Mouse (Mus musculus): Measurements from ENCODE around the gene Lcmt2. TPM values are rescaled to one million over a fixed set of nuclear protein-coding genes. Genes with fewer than 3 reads are reported as not detected.

Lcmt2 gene
- polyA plus RNA-seq (2015; fragmentation: Nextera tagmentation; extraction: Ambion mirVana) = 19.7 and 21.4 TPM in 2 replicates

DNA sequence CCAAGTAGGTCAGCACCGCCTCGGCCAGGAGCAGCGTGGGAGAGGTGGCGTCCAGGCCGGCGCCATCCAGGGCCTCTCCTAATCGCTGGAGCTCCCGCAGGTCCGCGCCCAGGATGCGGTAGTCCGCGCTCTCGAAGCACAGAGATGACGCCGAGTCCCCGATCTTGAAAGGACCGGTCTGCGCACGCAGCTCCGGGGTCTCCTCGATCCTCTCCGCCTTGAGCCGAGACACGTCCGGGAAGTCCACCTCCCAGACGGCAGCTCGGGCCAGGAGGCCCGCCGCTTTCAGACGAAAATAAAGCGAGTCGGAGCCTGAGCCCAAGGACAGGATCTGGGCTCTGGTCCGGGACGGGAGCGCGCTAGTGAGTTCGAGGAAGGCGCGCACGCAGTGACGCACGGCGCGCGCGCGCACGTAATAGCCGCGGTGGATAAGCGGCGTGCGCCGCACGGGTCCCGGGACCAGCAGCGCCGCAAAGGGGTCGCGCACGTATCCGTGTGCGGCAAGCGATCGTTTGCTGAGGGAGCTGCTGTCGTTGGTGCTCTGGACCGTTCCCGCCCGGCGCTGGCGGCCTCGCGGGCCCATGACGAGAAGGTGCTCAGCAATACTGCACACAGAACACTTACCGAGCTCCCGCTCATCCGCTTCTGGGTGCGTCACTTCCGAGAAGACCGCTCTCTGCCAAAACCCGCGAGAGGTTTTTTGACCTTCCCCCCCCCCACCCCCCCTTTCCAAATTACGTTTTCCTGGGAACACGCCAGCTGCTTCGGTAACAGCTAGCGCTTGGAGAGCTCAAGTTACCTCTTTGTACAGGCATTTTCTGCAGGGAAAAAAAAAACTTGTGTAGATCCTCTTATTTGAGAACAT lies at the start of gene Lcmt2, which contains the start of gene Adal:
TSS of gene Lcmt2 (minus strand) at position 636 of the 865 bp plus-strand sequence.
TSS of gene Adal (plus strand) at position 411 of the 865 bp plus-strand sequence.
- Histone ChIP-seq H3K4me3 (peak within 1 kb of the TSS; percentile 70), H3K27ac (peak within 1 kb of the TSS; percentile 100), H3K27me3 (no peaks in the 10 kb centered on the region), H3K9ac (peak within 1 kb of the TSS; percentile 83), H3K4me2 (peak within 1 kb of the TSS; percentile 81), H3K36me3 (peaks cover 31% of the 10 kb centered on the region), H3K9me3 (no peaks in the 10 kb centered on the region), H3K4me1 (peaks cover 26% of the 10 kb centered on the region)
- ATAC-seq (ENCODE audit: insufficient number of reproducible peaks, low FRiP score, low TSS enrichment, low read depth) = peak; percentile 91
- WGBS = under 1% methylated on average over 86 of the region's 87 CpGs

DNA sequence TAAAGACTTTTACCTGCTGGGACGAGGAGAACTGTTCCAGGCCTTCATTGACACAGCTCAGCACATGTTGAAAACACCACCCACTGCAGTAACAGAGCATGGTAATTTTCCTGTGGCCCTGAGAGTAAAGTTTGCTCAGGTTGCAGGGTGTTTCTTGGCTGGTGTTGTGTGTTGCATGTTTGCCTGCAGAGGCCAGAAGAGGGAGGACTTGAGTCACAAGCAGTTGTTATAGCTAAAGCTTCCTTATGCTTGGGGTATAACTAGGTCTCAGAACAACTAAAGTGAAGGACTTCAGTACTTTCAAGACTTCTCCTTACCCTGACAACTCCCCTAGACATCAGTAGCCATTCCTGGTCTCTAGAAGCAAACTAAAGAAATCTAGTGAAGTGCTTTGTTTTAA lies 48.1 kb upstream of the Lcmt2 start:
- no peak for ATAC-seq (ENCODE audit: insufficient number of reproducible peaks, low FRiP score, low TSS enrichment, low read depth)
- WGBS = 59% methylated on average over 1 of the region's 1 CpGs
- H3K27ac ChIP-seq = no peak overlapping the region

GRCm38 (mm10) chr2:121184142-121184541 lies 43.7 kb upstream of the Lcmt2 start:
- 93% methylated on average over 7 of the region's 7 CpGs for WGBS

More for the DNA sequence above, 48.1 kb upstream of the Lcmt2 start:
- no peaks in the 10 kb centered on the region for H3K27me3 ChIP-seq
- no peaks in the 10 kb centered on the region for H3K4me1 ChIP-seq
- H3K9ac ChIP-seq = no peak overlapping the region
- peaks cover 86% of the 10 kb centered on the region for H3K36me3 ChIP-seq
- H3K4me3 ChIP-seq = no peak overlapping the region
- H3K9me3 ChIP-seq = no peaks in the 10 kb centered on the region
- no peak overlapping the region for H3K4me2 ChIP-seq

DNA sequence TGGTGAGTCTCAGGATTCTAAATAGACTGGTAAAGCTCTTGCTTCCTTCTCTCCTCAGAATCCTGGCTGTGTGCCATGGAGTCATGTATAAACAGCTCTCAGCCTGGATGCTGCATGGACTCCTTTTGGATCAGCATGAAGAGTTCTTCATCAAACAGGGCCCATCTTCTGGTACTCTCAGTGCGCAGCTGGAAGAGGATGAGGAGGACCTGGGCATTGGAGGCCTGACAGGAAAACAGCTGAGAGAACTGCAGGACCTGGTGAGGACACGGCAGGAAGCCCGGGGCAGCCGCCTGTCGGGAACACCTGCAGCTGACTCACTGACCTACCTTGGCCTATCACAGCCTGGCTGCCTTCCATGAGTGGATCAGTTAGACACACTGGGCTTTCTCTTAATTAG lies 43.0 kb upstream of the Lcmt2 start:
- Histone ChIP-seq H3K27ac (no peak overlapping the region), H3K4me1 (no peaks in the 10 kb centered on the region), H3K9me3 (no peaks in the 10 kb centered on the region), H3K4me2 (no peak overlapping the region), H3K9ac (no peak overlapping the region), H3K4me3 (no peak overlapping the region), H3K27me3 (no peaks in the 10 kb centered on the region), H3K36me3 (peaks cover 69% of the 10 kb centered on the region)
- ATAC-seq (ENCODE audit: insufficient number of reproducible peaks, low FRiP score, low TSS enrichment, low read depth) = no peak
- WGBS = 85% methylated on average over 5 of the region's 5 CpGs

More at GRCm38 (mm10) chr2:121184142-121184541, 43.7 kb upstream of the Lcmt2 start:
- Histone ChIP-seq H3K4me1 (no peaks in the 10 kb centered on the region), H3K36me3 (peaks cover 69% of the 10 kb centered on the region), H3K27me3 (no peaks in the 10 kb centered on the region), H3K9ac (no peak overlapping the region), H3K27ac (no peak overlapping the region), H3K9me3 (no peaks in the 10 kb centered on the region), H3K4me3 (no peak overlapping the region), H3K4me2 (no peak overlapping the region)
- no peak for ATAC-seq (ENCODE audit: insufficient number of reproducible peaks, low FRiP score, low TSS enrichment, low read depth)

DNA sequence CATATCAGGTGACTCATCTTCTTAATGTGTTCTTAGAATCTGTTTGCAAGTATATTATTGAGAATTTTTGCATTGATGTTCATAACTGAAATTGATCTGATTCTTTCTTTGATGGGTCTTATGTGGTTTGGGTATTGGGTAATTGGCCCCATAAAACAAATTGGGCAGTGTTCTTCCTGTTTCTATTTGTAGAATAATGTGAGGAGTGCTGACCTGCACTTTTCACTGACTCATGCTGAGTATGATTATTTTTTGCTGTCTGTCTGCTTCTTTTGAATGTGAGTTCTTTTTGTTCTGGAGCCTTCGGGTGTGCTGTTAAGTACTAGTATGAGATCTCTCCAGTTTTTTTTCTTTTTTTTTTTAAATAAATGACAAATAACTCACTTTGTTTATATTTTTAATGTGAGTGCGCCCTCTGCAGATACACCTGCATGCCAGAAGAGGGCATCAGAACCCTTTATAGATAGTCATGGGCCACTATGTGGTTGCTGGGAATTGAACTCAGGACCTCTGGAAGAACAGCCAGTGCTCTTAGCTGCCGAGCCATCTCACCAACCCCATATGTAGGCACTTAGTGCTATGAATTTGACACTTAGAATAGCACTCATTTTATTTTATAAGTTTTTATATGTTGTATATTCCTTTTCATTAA lies 38.5 kb upstream of the Lcmt2 start:
- no peak overlapping the region for H3K9ac ChIP-seq
- no peak overlapping the region for H3K4me2 ChIP-seq
- H3K4me1 ChIP-seq = no peaks in the 10 kb centered on the region
- no peak for ATAC-seq (ENCODE audit: insufficient number of reproducible peaks, low FRiP score, low TSS enrichment, low read depth)
- H3K27ac ChIP-seq = no peak overlapping the region
- no peaks in the 10 kb centered on the region for H3K9me3 ChIP-seq
- no peaks in the 10 kb centered on the region for H3K27me3 ChIP-seq
- H3K4me3 ChIP-seq = no peak overlapping the region
- peaks cover 68% of the 10 kb centered on the region for H3K36me3 ChIP-seq
- WGBS = 93% methylated on average over 3 of the region's 3 CpGs

GRCm38 (mm10) chr2:121170980-121171742 lies 30.7 kb upstream of the Lcmt2 start, which contains the start of gene Zscan29:
Zscan29 (minus strand) TSS chr2:121171125.
- Histone ChIP-seq H3K4me1 (peaks cover 16% of the 10 kb centered on the region), H3K27me3 (no peaks in the 10 kb centered on the region)

DNA sequence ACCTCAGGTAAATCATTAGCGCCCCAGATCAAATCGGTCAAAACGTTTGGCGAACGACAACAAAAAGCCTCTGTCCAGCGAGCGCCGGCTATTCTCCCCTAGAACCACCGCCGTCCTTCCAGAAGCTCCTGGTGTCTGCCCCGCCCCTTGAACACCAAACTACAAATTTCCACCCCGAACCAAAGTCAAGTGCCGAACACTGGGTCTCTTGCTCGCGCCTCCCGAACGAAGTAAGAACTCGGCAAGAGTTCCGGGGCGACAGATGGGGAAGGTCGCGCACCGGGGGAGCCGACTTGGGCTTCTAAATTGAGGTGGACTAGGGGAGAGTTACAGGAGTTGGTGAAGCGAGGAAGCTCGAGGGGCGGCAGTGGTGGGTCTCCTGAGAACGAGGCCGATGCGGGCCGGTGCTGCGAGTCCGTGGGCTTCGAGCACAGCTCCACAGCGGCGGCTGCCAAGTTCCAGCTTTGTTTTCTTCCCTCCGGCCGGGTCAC lies 30.1 kb upstream of the Lcmt2 start, which contains the start of gene Tubgcp4:
TSS of gene Tubgcp4 (plus strand) at position 174 of the 491 bp plus-strand sequence.
- under 1% methylated on average over 35 of the region's 38 CpGs for WGBS

More at GRCm38 (mm10) chr2:121170980-121171742, 30.7 kb upstream of the Lcmt2 start, which contains the start of gene Zscan29:
- Histone ChIP-seq H3K36me3 (peaks cover 24% of the 10 kb centered on the region), H3K27ac (peak within 1 kb of the TSS; percentile 89), H3K9ac (peak within 1 kb of the TSS; percentile 72), H3K4me2 (peak within 1 kb of the TSS; percentile 72), H3K4me3 (peak within 1 kb of the TSS; percentile 86), H3K9me3 (no peaks in the 10 kb centered on the region)
- under 1% methylated on average over 66 of the region's 66 CpGs for WGBS
- peak; percentile 92 for ATAC-seq (ENCODE audit: insufficient number of reproducible peaks, low FRiP score, low TSS enrichment, low read depth)

GRCm38 (mm10) chr2:121169902-121170301 lies 29.4 kb upstream of the Lcmt2 start:
- Histone ChIP-seq H3K27ac (peak overlapping the region; percentile 89; the same call in 1 of the 2 replicates), H3K27me3 (no peaks in the 10 kb centered on the region), H3K9ac (peak overlapping the region; percentile 72), H3K36me3 (peaks cover 19% of the 10 kb centered on the region), H3K4me2 (peak overlapping the region; percentile 72), H3K4me3 (peak overlapping the region; percentile 86), H3K4me1 (peaks cover 16% of the 10 kb centered on the region), H3K9me3 (no peaks in the 10 kb centered on the region)
- no peak for ATAC-seq (ENCODE audit: insufficient number of reproducible peaks, low FRiP score, low TSS enrichment, low read depth)
- 6% methylated on average over 9 of the region's 9 CpGs for WGBS

More for the DNA sequence above, 30.1 kb upstream of the Lcmt2 start, which contains the start of gene Tubgcp4:
- Histone ChIP-seq H3K4me1 (peaks cover 16% of the 10 kb centered on the region), H3K9me3 (no peaks in the 10 kb centered on the region), H3K27me3 (no peaks in the 10 kb centered on the region), H3K4me3 (peak within 1 kb of the TSS; percentile 86), H3K27ac (peak within 1 kb of the TSS; percentile 89), H3K36me3 (peaks cover 25% of the 10 kb centered on the region), H3K9ac (peak within 1 kb of the TSS; percentile 72), H3K4me2 (peak within 1 kb of the TSS; percentile 72)
- 0 out of 2 replicates have a peak, but pooled peaks have one; percentile 30 for ATAC-seq (ENCODE audit: insufficient number of reproducible peaks, low FRiP score, low TSS enrichment, low read depth)

GRCm38 (mm10) chr2:121169173-121169572 lies 28.7 kb upstream of the Lcmt2 start:
- H3K27ac ChIP-seq = no peak overlapping the region
- H3K4me1 ChIP-seq = peaks cover 16% of the 10 kb centered on the region
- H3K4me3 ChIP-seq = peak overlapping the region; percentile 86
- H3K9me3 ChIP-seq = no peaks in the 10 kb centered on the region
- H3K9ac ChIP-seq = no peak overlapping the region
- no peaks in the 10 kb centered on the region for H3K27me3 ChIP-seq
- H3K36me3 ChIP-seq = peaks cover 19% of the 10 kb centered on the region
- peak overlapping the region; percentile 72 for H3K4me2 ChIP-seq
- 44% methylated on average over 4 of the region's 4 CpGs for WGBS
- ATAC-seq (ENCODE audit: insufficient number of reproducible peaks, low FRiP score, low TSS enrichment, low read depth) = no peak

DNA sequence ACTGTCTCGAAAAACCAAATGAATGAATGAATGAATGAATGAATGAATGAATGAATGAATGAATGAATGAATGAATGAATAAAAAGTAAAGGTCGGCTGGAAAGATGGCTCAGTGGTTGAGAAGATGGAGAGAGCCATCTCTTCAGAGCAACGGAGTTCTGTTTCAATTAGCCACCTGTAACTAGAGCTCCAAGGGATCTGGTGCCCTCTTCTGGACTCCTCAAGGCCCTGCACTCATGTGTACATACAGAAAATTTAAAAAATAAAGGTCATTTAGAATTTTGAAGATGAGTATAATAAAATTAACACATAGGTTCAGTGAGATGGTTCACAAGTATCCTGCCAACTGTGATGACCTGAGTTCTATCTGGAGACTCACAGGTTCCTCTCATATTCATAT lies 12.6 kb upstream of the Lcmt2 start:
- H3K27ac ChIP-seq = no peak overlapping the region
- 91% methylated on average over 3 of the region's 3 CpGs for WGBS
- no peaks in the 10 kb centered on the region for H3K4me1 ChIP-seq
- ATAC-seq (ENCODE audit: insufficient number of reproducible peaks, low FRiP score, low TSS enrichment, low read depth) = no peak
- no peaks in the 10 kb centered on the region for H3K27me3 ChIP-seq
- H3K9me3 ChIP-seq = no peaks in the 10 kb centered on the region
- H3K4me2 ChIP-seq = no peak overlapping the region
- peaks cover 53% of the 10 kb centered on the region for H3K36me3 ChIP-seq
- H3K4me3 ChIP-seq = no peak overlapping the region
- H3K9ac ChIP-seq = no peak overlapping the region

DNA sequence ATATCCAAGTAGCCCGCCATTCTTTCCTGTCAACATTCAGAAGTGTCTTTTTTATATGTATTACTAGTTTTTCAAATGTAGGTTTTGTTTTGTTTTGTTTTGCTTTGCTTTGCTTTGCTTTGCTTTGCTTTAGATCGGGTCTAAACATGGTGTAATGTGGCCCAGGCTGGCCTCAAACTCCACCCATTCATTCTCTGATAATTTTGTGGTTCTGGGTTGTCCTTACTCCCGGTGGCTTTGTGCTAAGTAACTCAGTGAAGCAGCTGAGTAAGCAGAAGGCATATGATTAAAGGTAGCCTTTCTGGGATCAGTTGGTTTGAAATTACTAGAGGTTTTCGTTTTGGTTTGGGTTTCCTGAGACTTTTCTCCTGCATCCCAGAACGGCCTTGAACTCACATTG lies 9.2 kb upstream of the Lcmt2 start:
- H3K4me1 ChIP-seq = no peaks in the 10 kb centered on the region
- WGBS = 80% methylated on average over 5 of the region's 5 CpGs
- H3K27ac ChIP-seq = no peak overlapping the region
- no peak for ATAC-seq (ENCODE audit: insufficient number of reproducible peaks, low FRiP score, low TSS enrichment, low read depth)
- H3K27me3 ChIP-seq = no peaks in the 10 kb centered on the region
- no peak overlapping the region for H3K4me3 ChIP-seq
- H3K36me3 ChIP-seq = peaks cover 58% of the 10 kb centered on the region
- H3K9ac ChIP-seq = no peak overlapping the region
- H3K9me3 ChIP-seq = no peaks in the 10 kb centered on the region
- no peak overlapping the region for H3K4me2 ChIP-seq
